Mouse (Mus musculus): ENCODE results near the gene Lhx6.

DNA sequence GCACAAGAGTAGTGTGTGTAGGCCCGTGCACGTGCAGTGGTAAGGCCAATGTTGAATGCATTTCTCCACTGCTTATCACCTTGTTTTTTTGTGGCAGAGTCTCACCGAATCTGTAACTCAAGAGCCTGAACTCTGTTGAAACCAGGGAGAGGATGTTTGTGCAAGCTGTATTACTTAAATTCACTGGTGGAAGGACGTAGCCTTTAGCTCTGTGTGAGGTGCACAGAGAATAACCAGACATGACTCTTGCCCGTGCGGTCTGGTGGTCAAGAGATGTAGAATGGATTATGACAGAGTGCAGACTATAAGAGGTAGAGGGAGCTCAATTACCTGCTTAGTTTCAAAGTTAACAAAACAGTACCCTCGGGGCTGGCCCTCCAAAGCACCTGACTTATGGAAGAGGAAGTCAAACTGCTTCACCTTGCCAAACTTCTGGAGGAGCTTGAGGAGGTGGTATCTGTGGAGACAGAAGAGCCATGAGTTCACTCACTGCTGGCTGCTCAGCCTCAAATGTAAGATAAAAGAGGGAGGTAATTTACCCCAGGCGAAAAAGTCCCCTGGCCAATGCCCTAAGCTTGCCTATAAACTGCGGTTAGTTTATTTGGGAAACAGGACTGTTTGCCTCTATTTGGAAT lies 21.7 kb upstream of the Lhx6 start:
- TF ChIP-seq CTCF (IDR thresholded peaks at IDR 0.05; ENCODE audit: insufficient read depth, low read depth, low read length) = no peak
- TF ChIP-seq POLR2A (IDR thresholded peaks at IDR 0.05; ENCODE audit: insufficient read depth, low read depth, low read length) = no peak
